In genomic region chr10:117089628-117090027, GRCm38 (mm10) we compare ENCODE assay signal across 17 mouse cellular contexts. TPM values are rescaled to one million over a fixed set of nuclear protein-coding genes. Genes with fewer than 3 reads are reported as not detected.
"Had no signal": no experiment of that assay in that cellular context is flagged by ENCODE, and none has a peak within 500 bp of the region (broad histone marks: within the 10 kb centered on the region; RNA-seq: fewer than 3 reads in every experiment).

No protein-coding gene starts in this region.

- H3K4me2 ChIP-seq: liver, embryonic 11.5 days; liver, embryonic 15.5 days; midbrain, embryonic 13.5 days had no signal

- DNase-seq: kidney, postnatal 10 days; layer of hippocampus, adult 9-11 months; lung, adult 2 months; lung, postnatal 14 days; right cerebral cortex, postnatal 25 days; thymus, postnatal 36 days had no signal

- ATAC-seq: intestine, postnatal 0 days; midbrain, embryonic 13.5 days had no signal

- H3K4me3 ChIP-seq: liver, embryonic 15.5 days; midbrain, embryonic 13.5 days had no signal

- H3K9ac ChIP-seq: liver, embryonic 15.5 days; midbrain, embryonic 13.5 days had no signal

- H3K27ac ChIP-seq: liver, embryonic 15.5 days; midbrain, embryonic 13.5 days had no signal

- H3K27me3 ChIP-seq: liver, embryonic 15.5 days; midbrain, embryonic 13.5 days had no signal

- H3K9me3 ChIP-seq: liver, embryonic 15.5 days; midbrain, embryonic 13.5 days had no signal

RNA-seq across cellular contexts. Expression of gene Lrrc10, which starts 44.5 kb away (rescaled TPM):
- total RNA-seq: left cerebral cortex, postnatal 36 days; megakaryocyte progenitor cell, adult 5-6 weeks; midbrain, postnatal 0 days had no signal
- polyA plus RNA-seq: intestine, postnatal 0 days; liver, embryonic 15.5 days; midbrain, embryonic 13.5 days; midbrain, postnatal 0 days; neural tube, embryonic 14.5 days; small intestine, adult 2 months; stomach, embryonic 16.5 days; thymus, postnatal 0 days had no signal
